Mouse (Mus musculus): ENCODE data around the gene Ube2d1. TPM values are rescaled to one million over a fixed set of nuclear protein-coding genes. Genes with fewer than 3 reads are reported as not detected.

Gene Ube2d1
- total RNA-seq, 1 experiment from 2014 or later = 19.4 TPM

DNA sequence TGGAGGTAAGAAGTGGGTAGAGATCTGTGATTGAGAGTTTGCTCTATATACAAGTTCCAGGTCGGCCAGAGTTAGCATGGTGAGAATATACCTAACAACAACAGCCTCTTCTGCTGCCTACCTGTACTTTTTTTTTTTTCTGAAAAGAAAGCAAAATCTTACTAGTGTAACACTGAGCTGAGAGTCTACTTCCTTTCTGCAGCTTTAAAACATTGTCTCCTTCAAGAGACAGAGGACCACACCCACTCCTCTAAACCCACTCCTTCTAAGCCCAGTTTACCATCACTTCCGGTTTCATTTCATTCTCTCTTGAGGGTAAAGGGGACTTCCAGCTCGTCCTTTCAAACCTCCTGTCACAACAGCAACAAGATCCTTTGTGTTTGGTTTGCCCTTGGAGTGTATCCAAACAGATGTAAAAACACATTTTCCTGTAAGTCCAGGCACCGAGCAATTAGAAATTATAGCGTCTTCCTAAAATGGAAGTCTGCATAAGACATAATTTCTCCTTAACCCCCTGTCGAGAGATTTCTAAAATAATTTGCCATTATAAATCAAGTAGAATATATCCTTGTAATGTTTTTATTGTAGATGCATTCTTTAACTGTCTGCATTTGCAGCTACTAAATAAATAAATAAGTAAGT, 45.5 kb downstream of the Ube2d1 start:
- peak; percentile 57 for ATAC-seq (replicated peaks; ENCODE audit: insufficient number of reproducible peaks, low FRiP score, low TSS enrichment, poor library complexity, severe bottlenecking)

DNA sequence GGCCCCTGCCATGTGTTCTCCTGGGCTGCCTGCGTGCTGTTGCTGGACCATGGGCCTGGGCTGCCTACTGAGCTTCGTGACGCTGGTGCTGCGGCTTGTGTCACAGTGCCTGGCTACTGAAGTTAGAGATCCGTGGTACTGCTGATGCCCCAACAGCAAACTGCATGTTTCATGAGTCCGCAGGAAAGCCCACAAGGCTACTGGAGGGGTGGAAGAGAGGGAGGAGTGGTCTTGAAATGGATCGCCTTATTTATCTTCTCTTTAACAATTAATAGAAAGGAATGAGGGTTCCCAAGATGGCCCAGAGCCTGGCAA, 46.9 kb downstream of the Ube2d1 start, which contains the start of gene Tfam:
Tfam (minus strand) TSS at position 41 of the 315 bp plus-strand sequence.
- no peak for ATAC-seq (replicated peaks; ENCODE audit: insufficient number of reproducible peaks, low FRiP score, low TSS enrichment, poor library complexity, severe bottlenecking)

DNA sequence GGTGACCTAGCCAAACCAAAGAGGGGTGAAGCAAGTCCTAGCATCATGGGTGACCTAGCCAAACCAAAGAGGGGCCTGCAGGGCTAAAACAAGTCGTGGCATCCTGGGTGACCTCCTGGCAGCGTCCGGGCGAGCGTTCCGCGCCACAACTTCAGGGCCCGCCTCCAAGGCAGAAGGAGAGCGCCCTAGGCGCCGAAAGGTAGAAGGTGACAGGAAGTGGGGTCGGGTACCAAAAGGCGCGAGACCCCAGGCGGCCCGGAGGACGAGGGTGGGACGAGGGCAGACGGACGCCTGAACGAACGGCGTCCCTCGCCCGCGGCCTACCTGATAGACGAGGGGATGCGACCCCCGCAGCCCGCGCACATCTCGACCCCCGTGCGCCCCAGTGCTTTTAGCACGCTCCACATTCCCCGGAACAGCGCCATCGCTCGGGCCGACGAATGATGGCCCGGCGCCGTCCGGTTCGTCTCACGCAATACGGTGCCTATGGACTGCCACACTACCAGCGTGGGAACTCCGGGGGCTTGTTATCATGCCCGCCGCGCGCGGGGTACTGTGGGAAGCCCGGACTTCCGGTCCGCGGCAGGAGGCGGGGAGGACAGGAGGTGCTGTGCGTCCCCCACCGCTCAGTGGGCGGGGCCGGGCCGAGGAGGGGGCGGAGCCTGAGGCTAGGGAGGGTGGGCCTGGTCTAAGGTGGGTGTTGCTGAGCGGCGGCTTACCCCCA, 47.4 kb downstream of the Ube2d1 start:
- ATAC-seq (replicated peaks; ENCODE audit: insufficient number of reproducible peaks, low FRiP score, low TSS enrichment, poor library complexity, severe bottlenecking) = peak; percentile 88

DNA sequence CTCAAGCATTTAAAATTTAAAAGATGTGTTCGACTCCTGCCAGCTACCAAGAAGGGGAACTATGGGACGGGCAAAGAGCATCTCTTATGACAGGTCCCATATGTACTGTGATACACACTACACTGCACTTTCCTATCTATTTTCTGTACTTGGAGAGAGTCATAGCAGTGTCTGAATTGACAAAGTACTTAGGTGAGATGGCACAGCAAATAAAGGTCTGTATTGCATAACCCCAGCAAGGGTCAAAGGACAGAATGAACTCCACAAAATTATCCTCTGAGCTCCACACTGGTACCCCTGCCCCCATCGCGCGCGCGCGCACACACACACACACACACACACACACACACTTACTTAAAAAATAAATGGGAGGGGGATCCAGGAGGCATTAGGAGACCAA, 51.0 kb downstream of the Ube2d1 start:
- ATAC-seq (replicated peaks; ENCODE audit: insufficient number of reproducible peaks, low FRiP score, low TSS enrichment, poor library complexity, severe bottlenecking) = no peak

DNA sequence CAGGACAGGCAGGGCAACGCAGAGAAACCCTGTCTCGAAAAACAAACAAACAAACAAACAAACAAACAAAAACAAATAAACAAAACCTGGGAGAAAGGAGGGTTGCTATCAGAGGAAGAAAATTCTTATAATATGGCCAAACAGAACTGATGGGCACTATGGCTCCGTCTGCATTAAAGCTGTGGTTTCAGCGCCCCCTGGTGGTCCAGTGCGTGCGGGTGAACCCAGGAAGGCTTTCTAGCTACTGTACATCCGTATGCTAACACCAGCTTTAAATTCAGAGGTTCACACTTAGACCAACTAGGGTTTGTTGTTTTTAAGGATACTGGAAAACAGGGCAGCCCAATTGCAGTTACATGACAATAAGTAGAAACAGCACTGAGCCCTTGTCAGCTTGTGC, 59.2 kb downstream of the Ube2d1 start:
- 0 out of 2 replicates have a peak, but pooled peaks have one; percentile 57 for ATAC-seq (replicated peaks; ENCODE audit: insufficient number of reproducible peaks, low FRiP score, low TSS enrichment, poor library complexity, severe bottlenecking)

DNA sequence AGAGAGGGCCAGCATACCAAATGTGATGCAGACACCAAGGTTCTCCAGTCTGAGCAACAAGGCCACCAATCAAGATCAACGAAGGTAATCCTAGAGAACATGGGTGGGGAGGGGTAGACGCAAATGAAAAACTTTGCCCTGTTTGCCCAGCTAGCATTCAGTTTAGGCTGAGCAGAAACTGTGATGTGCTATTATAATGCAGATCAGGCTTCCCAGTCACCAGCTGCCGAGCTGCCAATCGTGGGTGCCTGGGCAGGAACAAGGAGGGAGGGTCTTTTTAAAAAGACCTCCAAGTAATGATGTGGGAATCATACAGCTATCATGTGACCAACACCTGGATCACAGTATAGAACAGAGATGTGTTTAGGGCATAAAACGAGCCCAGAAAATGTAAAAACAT, 62.0 kb downstream of the Ube2d1 start:
- no peak for ATAC-seq (replicated peaks; ENCODE audit: insufficient number of reproducible peaks, low FRiP score, low TSS enrichment, poor library complexity, severe bottlenecking)

DNA sequence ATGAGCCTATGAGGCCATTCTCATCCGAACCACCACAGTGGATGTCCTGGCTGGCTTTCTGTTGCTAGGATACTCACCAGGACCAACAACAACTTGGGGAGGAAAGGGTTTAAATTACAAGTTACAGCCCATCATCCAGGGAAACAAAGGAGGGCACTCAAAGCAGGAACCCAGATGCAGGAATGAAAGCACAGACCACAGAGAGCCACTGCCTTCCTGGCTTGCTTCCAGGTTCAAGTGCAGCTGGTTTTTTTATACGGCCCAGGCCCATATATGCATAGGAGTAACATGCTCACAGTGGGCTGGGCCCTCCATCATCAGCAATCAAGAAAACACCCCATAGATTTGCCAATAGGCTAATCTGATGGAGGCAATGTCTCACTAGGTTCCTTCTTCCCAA, 62.4 kb downstream of the Ube2d1 start:
- no peak for ATAC-seq (replicated peaks; ENCODE audit: insufficient number of reproducible peaks, low FRiP score, low TSS enrichment, poor library complexity, severe bottlenecking)

DNA sequence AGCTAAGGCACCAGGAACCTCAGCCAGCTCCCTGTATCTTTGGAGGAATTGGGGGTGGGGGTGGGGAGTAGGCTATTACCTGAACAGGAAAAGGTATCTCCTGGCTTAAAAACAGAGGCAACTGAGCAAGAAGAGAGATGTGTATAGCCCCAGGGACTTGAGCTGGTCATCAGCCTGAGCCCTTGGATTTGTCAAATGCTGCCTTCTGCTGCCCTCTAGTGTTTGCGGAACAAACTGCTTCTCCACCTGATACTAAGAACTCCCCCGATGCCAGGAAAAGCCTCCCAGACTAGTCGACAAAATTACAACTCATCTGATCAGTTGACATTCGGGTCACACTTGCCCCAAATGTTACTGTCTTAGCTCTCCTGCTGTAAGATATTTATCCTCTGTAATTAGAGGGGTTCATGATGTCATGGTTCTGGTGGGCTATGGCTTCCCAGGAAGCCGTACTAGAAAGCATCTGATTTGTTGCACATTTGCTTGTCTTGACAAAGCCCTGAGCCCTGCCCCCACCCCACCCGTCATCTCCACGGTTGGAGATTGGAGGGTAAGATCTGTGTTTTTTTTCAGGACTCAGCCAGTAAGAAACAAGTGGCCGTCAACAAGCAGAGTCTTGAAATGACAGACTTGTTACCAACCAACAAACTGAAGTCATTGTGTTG, 66.7 kb downstream of the Ube2d1 start:
- 0 out of 2 replicates have a peak, but pooled peaks have one; percentile 42 for ATAC-seq (replicated peaks; ENCODE audit: insufficient number of reproducible peaks, low FRiP score, low TSS enrichment, poor library complexity, severe bottlenecking)

DNA sequence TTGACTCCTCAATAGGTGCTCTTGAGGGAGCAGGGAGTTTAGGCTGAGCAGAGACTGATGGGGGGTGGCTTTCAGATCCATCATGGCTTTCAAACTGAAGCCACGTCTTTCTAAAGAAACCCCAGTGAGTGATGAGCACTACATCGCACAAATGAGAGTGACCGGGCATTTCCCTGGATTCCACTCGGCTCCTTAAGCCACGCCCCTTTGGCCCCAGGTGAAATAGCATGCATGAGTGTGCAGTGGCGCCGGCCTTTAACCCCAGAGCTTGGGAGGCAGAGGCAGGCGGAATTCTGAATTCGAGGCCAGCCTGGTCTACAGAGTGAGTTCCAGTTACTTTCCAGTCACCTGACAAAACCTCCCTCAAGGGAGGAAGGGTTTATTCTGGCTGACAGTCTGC, 69.1 kb downstream of the Ube2d1 start:
- no peak for ATAC-seq (replicated peaks; ENCODE audit: insufficient number of reproducible peaks, low FRiP score, low TSS enrichment, poor library complexity, severe bottlenecking)

Other genes starting within 250 kb of the Ube2d1 start
- not detected in 3 replicates for gene Bicc1, start 125.6 kb downstream of the Ube2d1 start, total RNA-seq (2017)
- 75.9 to 134 TPM (median 89.0 TPM) in 3 replicates for gene Tfam, start 47.0 kb downstream of the Ube2d1 start, total RNA-seq (2017)
- gene Cisd1, start 59.7 kb upstream of the Ube2d1 start, total RNA-seq (2017) = 7.3 to 9.7 TPM (median 9.0 TPM) in 3 replicates
- gene Ipmk, start 62.5 kb upstream of the Ube2d1 start, total RNA-seq (2017) = 30.9 to 36.9 TPM (median 31.1 TPM) in 3 replicates

Data from monocyte, adult 5-6 weeks (primary cell).